Mouse (Mus musculus): ENCODE measurements around the gene Gsg1.

- no peak for TF ChIP-seq CTCF (IDR thresholded peaks at IDR 0.05; ENCODE audit: extremely low read depth, insufficient read length, insufficient replicate concordance, low read depth, low read length)
- TF ChIP-seq POLR2A (IDR thresholded peaks at IDR 0.05; ENCODE audit: low read depth, low read length) = no peak
These were observed 48.4 kb upstream of the Gsg1 start for GRCm38 (mm10) chr6:135302421-135303125.
